Mouse (Mus musculus): Measurements from ENCODE around the gene Mettl26. TPM values are rescaled to one million over a fixed set of nuclear protein-coding genes. Genes with fewer than 3 reads are reported as not detected.
A peak's percentile ranks its signal among the peaks of the same experiment; 100 is the strongest.
"Not testable (repeated sequence)": the region's sequence is repeated elsewhere in the genome, so short reads cannot be mapped to it uniquely, and the experiment has no call there.

Mettl26 gene
- polyA plus RNA-seq, 1 experiment from 2014 or later, result 57.1 TPM

DNA sequence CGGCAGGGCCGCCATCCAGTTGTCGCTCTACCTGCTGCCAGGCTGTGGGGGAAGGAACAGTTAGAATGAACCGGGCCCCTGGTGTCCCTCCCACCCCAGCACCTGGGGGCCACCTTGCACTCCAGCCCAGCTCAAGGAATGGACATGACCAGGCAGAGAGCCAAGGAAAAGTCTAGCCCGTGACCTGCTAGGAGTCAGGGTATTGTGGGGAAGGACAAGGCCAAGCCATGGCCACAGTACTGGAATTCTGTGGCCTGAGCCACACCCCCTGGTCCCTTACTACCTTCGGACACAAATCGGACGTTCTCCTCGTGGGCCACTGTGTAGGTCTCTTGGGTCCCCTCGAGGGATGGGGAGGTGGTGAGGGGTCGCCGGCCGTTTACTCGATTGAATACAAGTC is 10.6 kb upstream of the Mettl26 start:
- H3K4me2 ChIP-seq (ENCODE audit: low read depth, low read length), result no peak overlapping the region
- no peak overlapping the region for H3K4me3 ChIP-seq (replicated peaks; ENCODE audit: low read length)
- H3K36me3 ChIP-seq (ENCODE audit: control insufficient read depth, insufficient read depth, low read length), result 0 out of 2 replicates have a peak, but pooled peaks cover 3% of the 10 kb centered on the region
- no peaks in the 10 kb centered on the region for H3K9me3 ChIP-seq (replicated peaks; ENCODE audit: control insufficient read depth, low read length)
- WGBS, result 89% methylated on average over 14 of the region's 14 CpGs
- no peaks in the 10 kb centered on the region for H3K27me3 ChIP-seq (ENCODE audit: control insufficient read depth, insufficient read depth, low read length)
- no peak for ATAC-seq (ENCODE audit: insufficient read depth, low FRiP score)
- H3K27ac ChIP-seq (ENCODE audit: low read length), result no peak overlapping the region
- peaks cover 22% of the 10 kb centered on the region for H3K4me1 ChIP-seq (ENCODE audit: control insufficient read depth, insufficient read depth, low read length)
- no peak overlapping the region for H3K9ac ChIP-seq (ENCODE audit: low read length)

DNA sequence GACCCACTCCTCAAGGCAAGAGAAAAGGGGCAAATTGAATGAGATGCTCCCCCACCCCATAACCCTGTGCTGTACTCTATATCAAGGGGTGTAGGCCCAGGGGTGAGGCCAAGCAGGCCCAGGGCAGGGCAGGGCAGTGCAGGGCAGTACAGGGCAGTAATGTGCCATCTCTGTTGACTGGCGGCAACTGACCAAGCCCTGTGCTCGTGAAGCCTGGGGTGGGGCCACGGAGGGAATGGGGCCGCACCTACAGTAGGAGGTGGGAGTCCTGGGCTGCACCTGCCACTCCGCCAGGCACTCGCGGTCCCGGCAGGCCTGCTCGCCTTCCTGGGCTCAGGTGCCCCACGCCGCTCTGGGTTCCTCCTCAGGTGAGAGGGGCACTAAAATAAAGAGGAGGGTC is 9.6 kb upstream of the Mettl26 start:
- Histone ChIP-seq H3K4me2 (ENCODE audit: low read depth, low read length) (peak overlapping the region; percentile 23; the same call in 1 of the 2 replicates), H3K27me3 (ENCODE audit: control insufficient read depth, insufficient read depth, low read length) (no peaks in the 10 kb centered on the region), H3K4me3 (replicated peaks; ENCODE audit: low read length) (no peak overlapping the region), H3K9me3 (replicated peaks; ENCODE audit: control insufficient read depth, low read length) (no peaks in the 10 kb centered on the region), H3K4me1 (ENCODE audit: control insufficient read depth, insufficient read depth, low read length) (peaks cover 20% of the 10 kb centered on the region), H3K27ac (ENCODE audit: low read length) (peak overlapping the region; percentile 39; the same call in 1 of the 2 replicates), H3K9ac (ENCODE audit: low read length) (no peak overlapping the region; the same call in 1 of the 2 replicates), H3K36me3 (ENCODE audit: control insufficient read depth, insufficient read depth, low read length) (0 out of 2 replicates have a peak, but pooled peaks cover 3% of the 10 kb centered on the region)
- peak; percentile 23; the same call in 1 of the 2 replicates for ATAC-seq (ENCODE audit: insufficient read depth, low FRiP score)
- WGBS, result 85% methylated on average over 11 of the region's 11 CpGs

DNA sequence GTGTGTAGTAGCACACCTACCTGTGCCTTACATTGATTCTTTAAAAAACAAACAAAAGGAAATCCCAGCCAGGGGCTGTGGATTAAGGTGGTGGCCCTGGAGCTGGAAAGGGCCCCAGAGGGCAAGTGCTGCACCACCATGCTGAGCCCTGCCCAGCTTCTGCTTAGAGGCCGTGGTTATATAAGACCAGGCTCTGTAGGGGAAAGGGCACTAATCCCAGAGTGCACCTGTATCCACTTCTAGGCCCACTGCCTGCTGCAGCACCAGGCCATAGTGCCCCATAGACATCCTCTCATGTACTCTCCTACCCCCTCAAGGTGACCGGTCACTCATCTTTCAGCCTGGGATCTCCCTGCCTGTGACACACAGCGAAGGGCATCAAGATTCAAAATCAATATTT is 8.7 kb upstream of the Mettl26 start:
- no peak for ATAC-seq (ENCODE audit: insufficient read depth, low FRiP score)
- Histone ChIP-seq H3K9ac (ENCODE audit: low read length) (no peak overlapping the region), H3K27ac (ENCODE audit: low read length) (peak overlapping the region; percentile 39; the same call in 1 of the 2 replicates), H3K4me2 (ENCODE audit: low read depth, low read length) (no peak overlapping the region), H3K27me3 (ENCODE audit: control insufficient read depth, insufficient read depth, low read length) (no peaks in the 10 kb centered on the region), H3K9me3 (replicated peaks; ENCODE audit: control insufficient read depth, low read length) (no peaks in the 10 kb centered on the region), H3K4me1 (ENCODE audit: control insufficient read depth, insufficient read depth, low read length) (peaks cover 13% of the 10 kb centered on the region; the same call in 1 of the 2 replicates), H3K4me3 (replicated peaks; ENCODE audit: low read length) (no peak overlapping the region), H3K36me3 (ENCODE audit: control insufficient read depth, insufficient read depth, low read length) (0 out of 2 replicates have a peak, but pooled peaks cover 3% of the 10 kb centered on the region)
- WGBS, result 86% methylated on average over 3 of the region's 3 CpGs

DNA sequence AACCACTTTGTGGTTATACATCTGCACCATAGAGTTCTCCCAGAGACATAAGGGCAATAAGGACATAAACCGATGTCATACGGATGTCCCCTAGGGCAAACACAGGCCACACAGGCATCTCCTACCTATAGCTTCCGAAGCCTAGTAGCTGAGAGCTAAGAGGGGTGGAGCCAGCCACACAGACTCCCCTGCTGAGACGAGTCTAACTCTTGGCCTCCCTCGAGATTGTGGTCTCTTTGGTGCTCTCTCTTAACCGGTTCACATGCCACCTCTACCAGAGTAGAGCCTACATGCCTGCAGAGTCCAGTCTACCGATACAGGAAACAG is 7.4 kb upstream of the Mettl26 start:
- H3K27me3 ChIP-seq (ENCODE audit: control insufficient read depth, insufficient read depth, low read length), result no peaks in the 10 kb centered on the region
- H3K9ac ChIP-seq (ENCODE audit: low read length), result peak overlapping the region; percentile 79
- H3K4me1 ChIP-seq (ENCODE audit: control insufficient read depth, insufficient read depth, low read length), result peaks cover 8% of the 10 kb centered on the region; the same call in 1 of the 2 replicates
- 17% methylated on average over 7 of the region's 7 CpGs for WGBS
- no peaks in the 10 kb centered on the region for H3K9me3 ChIP-seq (replicated peaks; ENCODE audit: control insufficient read depth, low read length)
- peak overlapping the region; percentile 92 for H3K4me2 ChIP-seq (ENCODE audit: low read depth, low read length)
- no peak for ATAC-seq (ENCODE audit: insufficient read depth, low FRiP score)
- 0 out of 2 replicates have a peak, but pooled peaks cover 3% of the 10 kb centered on the region for H3K36me3 ChIP-seq (ENCODE audit: control insufficient read depth, insufficient read depth, low read length)
- H3K27ac ChIP-seq (ENCODE audit: low read length), result peak overlapping the region; percentile 80
- H3K4me3 ChIP-seq (replicated peaks; ENCODE audit: low read length), result peak overlapping the region; percentile 86

DNA sequence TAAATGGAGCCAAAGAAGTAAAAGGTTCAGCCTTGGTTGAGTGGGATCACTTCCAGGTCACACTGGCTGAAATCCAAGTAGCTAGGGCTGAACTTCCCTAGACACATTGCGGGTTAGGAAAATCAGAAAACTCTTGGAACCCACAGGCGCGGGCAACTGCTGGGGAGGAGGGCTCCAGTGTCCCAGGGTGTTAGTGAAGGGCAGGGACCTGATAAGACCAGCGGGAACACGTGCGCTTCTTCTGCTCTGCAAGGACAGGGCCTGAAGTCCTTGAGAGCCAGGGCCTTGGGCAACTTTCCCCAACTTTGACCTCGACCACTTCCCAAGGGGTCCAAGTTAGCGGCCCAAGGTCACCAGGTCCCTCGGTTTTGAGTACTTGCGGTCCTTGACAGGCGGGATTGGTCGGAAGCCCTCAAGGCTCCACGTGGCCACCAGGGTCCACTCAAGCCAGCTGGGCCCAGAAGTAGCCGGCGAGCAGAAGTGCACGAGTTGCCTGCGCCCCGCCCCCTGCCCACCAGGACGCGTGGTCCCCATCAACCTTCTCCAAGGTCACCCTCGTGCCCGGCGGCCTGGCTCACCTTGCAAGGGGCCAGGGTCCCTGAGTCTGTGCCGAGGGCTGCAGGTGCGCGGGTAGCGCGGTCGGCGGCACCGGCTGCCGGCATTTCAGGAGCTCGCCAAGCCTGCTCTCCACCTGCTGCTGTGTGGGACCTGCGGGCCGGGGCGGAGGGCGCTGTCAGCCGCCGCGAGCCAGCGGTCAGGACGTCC is 6.9 kb upstream of the Mettl26 start:
- Histone ChIP-seq H3K9ac (ENCODE audit: low read length) (peak overlapping the region; percentile 79), H3K4me2 (ENCODE audit: low read depth, low read length) (peak overlapping the region; percentile 92), H3K9me3 (replicated peaks; ENCODE audit: control insufficient read depth, low read length) (no peaks in the 10 kb centered on the region), H3K36me3 (ENCODE audit: control insufficient read depth, insufficient read depth, low read length) (0 out of 2 replicates have a peak, but pooled peaks cover 3% of the 10 kb centered on the region), H3K27ac (ENCODE audit: low read length) (peak overlapping the region; percentile 80), H3K4me1 (ENCODE audit: control insufficient read depth, insufficient read depth, low read length) (peaks cover 8% of the 10 kb centered on the region; the same call in 1 of the 2 replicates), H3K27me3 (ENCODE audit: control insufficient read depth, insufficient read depth, low read length) (no peaks in the 10 kb centered on the region), H3K4me3 (replicated peaks; ENCODE audit: low read length) (peak overlapping the region; percentile 86)
- ATAC-seq (ENCODE audit: insufficient read depth, low FRiP score), result peak; percentile 28; the same call in 1 of the 2 replicates
- under 1% methylated on average over 42 of the region's 42 CpGs for WGBS

DNA sequence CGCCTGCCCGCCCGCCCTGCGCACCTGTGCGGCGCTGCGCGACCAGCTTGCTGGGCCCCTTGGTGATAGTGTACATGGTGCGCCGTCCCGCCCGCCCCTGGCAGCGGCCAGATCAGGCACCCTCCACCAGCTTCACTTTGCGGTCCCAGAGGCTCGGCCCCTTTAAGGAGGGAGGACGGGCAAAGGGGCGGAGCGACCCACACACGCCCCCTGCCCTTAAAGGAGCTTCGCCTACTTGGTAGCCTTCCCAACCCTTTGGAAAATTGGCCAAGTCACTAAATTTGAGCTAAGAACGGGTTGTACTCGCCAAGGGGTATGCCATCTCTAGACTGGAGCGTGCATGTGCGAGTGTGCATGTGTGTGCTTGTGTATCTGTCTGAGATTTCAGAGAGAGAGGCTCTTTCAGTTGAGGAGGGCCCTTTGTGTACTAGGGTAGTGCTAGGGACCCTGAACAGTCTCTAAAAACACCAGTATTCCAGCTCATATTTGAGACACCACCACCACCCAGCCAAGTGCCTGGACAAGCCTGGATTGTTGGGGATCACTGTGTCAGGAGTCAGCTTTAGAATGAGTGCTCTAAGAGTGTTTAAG is 6.2 kb upstream of the Mettl26 start, which contains the start of gene Mcrip2:
Gene Mcrip2 (minus strand): TSS at position 164 of the 591 bp plus-strand sequence.
- peaks cover 8% of the 10 kb centered on the region; the same call in 1 of the 2 replicates for H3K4me1 ChIP-seq (ENCODE audit: control insufficient read depth, insufficient read depth, low read length)

DNA sequence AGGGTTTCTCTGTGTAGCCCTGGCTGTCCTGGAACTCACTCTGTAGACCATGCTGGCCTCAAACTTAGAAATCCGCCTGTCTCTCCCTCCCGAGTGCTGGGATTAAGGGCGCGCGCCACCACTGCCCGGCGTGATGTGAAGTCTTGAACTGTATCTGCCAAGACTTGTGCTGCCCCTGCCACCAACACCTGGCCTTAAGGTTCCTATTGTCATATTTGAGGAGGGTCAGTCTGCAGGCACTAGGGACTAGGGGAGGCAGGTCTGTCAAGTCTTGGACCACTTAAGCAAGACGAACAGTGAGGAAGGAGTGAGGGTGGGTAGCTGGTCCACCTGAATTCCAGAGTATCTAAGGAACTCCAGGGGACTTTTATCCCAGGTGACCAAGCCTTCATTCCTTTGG is 5.4 kb upstream of the Mettl26 start:
- Histone ChIP-seq H3K4me3 (replicated peaks; ENCODE audit: low read length) (no peak overlapping the region), H3K27ac (ENCODE audit: low read length) (no peak overlapping the region), H3K27me3 (ENCODE audit: control insufficient read depth, insufficient read depth, low read length) (no peaks in the 10 kb centered on the region), H3K4me2 (ENCODE audit: low read depth, low read length) (no peak overlapping the region), H3K9me3 (replicated peaks; ENCODE audit: control insufficient read depth, low read length) (no peaks in the 10 kb centered on the region), H3K9ac (ENCODE audit: low read length) (no peak overlapping the region), H3K36me3 (ENCODE audit: control insufficient read depth, insufficient read depth, low read length) (no peaks in the 10 kb centered on the region), H3K4me1 (ENCODE audit: control insufficient read depth, insufficient read depth, low read length) (peaks cover 14% of the 10 kb centered on the region)
- no peak for ATAC-seq (ENCODE audit: insufficient read depth, low FRiP score)
- WGBS, result 83% methylated on average over 8 of the region's 8 CpGs

More for the DNA sequence above, 6.2 kb upstream of the Mettl26 start, which contains the start of gene Mcrip2:
- Histone ChIP-seq H3K9me3 (replicated peaks; ENCODE audit: control insufficient read depth, low read length) (no peaks in the 10 kb centered on the region), H3K27me3 (ENCODE audit: control insufficient read depth, insufficient read depth, low read length) (no peaks in the 10 kb centered on the region), H3K4me2 (ENCODE audit: low read depth, low read length) (peak within 1 kb of the TSS; percentile 92), H3K27ac (ENCODE audit: low read length) (peak within 1 kb of the TSS; percentile 80), H3K4me3 (replicated peaks; ENCODE audit: low read length) (peak within 1 kb of the TSS; percentile 86), H3K9ac (ENCODE audit: low read length) (peak within 1 kb of the TSS; percentile 79), H3K36me3 (ENCODE audit: control insufficient read depth, insufficient read depth, low read length) (no peaks in the 10 kb centered on the region)
- ATAC-seq (ENCODE audit: insufficient read depth, low FRiP score), result peak; percentile 81
- under 1% methylated on average over 24 of the region's 24 CpGs for WGBS

DNA sequence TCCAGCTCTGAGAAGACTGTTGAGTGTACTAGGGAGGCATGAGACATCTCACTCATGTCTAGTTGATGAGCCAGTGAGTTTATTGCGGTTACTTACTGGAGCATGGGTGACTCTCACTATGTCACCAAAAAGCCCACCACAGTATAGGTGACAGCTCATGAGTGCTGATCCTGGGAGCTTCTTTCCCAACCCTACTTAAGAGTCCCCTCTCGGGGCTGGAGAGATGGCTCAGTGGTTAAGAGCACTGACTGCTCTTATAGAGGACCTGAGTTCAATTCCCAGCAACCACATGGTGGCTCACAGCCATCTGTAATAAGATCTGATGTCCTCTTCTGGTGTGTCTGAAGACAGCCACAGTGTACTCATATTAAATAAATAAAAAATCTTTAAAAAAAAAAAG is 4.9 kb upstream of the Mettl26 start:
- H3K4me1 ChIP-seq (ENCODE audit: control insufficient read depth, insufficient read depth, low read length), result peaks cover 15% of the 10 kb centered on the region
- H3K9ac ChIP-seq (ENCODE audit: low read length), result no peak overlapping the region
- H3K4me2 ChIP-seq (ENCODE audit: low read depth, low read length), result no peak overlapping the region
- WGBS, result 88% methylated on average over 2 of the region's 2 CpGs
- ATAC-seq (ENCODE audit: insufficient read depth, low FRiP score), result no peak
- no peak overlapping the region for H3K27ac ChIP-seq (ENCODE audit: low read length)
- H3K27me3 ChIP-seq (ENCODE audit: control insufficient read depth, insufficient read depth, low read length), result no peaks in the 10 kb centered on the region
- H3K4me3 ChIP-seq (replicated peaks; ENCODE audit: low read length), result no peak overlapping the region
- no peaks in the 10 kb centered on the region for H3K9me3 ChIP-seq (replicated peaks; ENCODE audit: control insufficient read depth, low read length)
- H3K36me3 ChIP-seq (ENCODE audit: control insufficient read depth, insufficient read depth, low read length), result no peaks in the 10 kb centered on the region

DNA sequence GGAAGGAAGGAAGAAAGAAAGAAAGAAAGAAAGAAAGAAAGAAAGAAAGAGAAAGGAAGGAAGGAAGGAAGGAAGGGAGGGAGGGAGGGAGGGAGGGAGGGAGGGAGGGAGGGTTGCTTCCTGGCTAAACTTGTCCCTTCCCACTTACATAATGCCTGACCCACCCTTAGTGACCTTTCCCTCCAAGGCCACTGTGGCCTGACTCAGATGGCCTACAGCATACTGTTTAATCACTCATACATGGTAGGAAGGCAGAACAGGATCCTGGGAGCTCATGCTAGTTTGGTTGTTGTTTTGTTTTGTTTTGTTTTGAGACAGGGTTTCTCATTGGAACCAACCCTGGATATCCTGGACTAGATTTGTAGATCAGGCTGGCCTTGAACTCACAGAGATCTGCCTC is 3.3 kb upstream of the Mettl26 start:
- H3K27me3 ChIP-seq (ENCODE audit: control insufficient read depth, insufficient read depth, low read length); H3K36me3 ChIP-seq (ENCODE audit: control insufficient read depth, insufficient read depth, low read length); H3K4me2 ChIP-seq (ENCODE audit: low read depth, low read length); H3K9ac ChIP-seq (ENCODE audit: low read length); H3K4me3 ChIP-seq (replicated peaks; ENCODE audit: low read length); H3K9me3 ChIP-seq (replicated peaks; ENCODE audit: control insufficient read depth, low read length); H3K27ac ChIP-seq (ENCODE audit: low read length); ATAC-seq (ENCODE audit: insufficient read depth, low FRiP score): not testable (repeated sequence)
- H3K4me1 ChIP-seq (ENCODE audit: control insufficient read depth, insufficient read depth, low read length), result peaks cover 23% of the 10 kb centered on the region

Data from stomach, embryonic 16.5 days (tissue).